Mouse (Mus musculus) lung, adult 2 months (tissue): ENCODE measurements at regions not wholly inside any gene's neighbourhood (a gene's known extent, or its start where the extent isn't known, plus 50 kb on each side); places are given as distances from the start of the nearest gene placed in this dataset.

Experiments used
- CTCF ChIP-seq: fragments of 200-500 bp; IDR thresholded peaks from 2 replicates; pipeline ENCODE4 v1.5.1; 2011; ENCODE audit warnings: mild to moderate bottlenecking, low read length, control low read depth; ENCODE audit not compliant: insufficient read depth
- POLR2A ChIP-seq: fragments of 200-500 bp; IDR thresholded peaks from 2 replicates; pipeline ENCODE4 v1.6.1; 2011; ENCODE audit warnings: low read depth, mild to moderate bottlenecking, control low read depth, low read length, borderline replicate concordance; ENCODE audit errors: extremely low read depth

GRCm38 (mm10) chr13:52035731-52036130 lies 189.3 kb downstream of the Gadd45g start:
- TF ChIP-seq CTCF (no peak), POLR2A (no peak)
